Mouse (Mus musculus) MN1 (cell line): ENCODE results near the gene Elf2.

Experiments
- DNase-seq: peaks from one replicate; pipeline ENCODE4 v3.0.0-alpha.2; 2016; ENCODE audit warnings: low spot score

The Elf2 gene

GRCm38 (mm10) chr3:51340552-51341267, at the start of gene Elf2:
Elf2 (minus strand) TSS chr3:51340663.
- DNase-seq: peak; percentile 92

GRCm38 (mm10) chr3:51388904-51389303, 48.4 kb upstream of the Elf2 start:
- DNase-seq: no peak

GRCm38 (mm10) chr3:51387868-51388381, 47.5 kb upstream of the Elf2 start:
- no peak for DNase-seq

GRCm38 (mm10) chr3:51387134-51387451, 46.6 kb upstream of the Elf2 start:
- DNase-seq: no peak

- DNase-seq: no peak
Measured at GRCm38 (mm10) chr3:51386441-51387133, 46.1 kb upstream of the Elf2 start.

GRCm38 (mm10) chr3:51383409-51383808, 42.9 kb upstream of the Elf2 start:
- DNase-seq: no peak

- DNase-seq: peak; percentile 70
Measured at GRCm38 (mm10) chr3:51380660-51381014, 40.2 kb upstream of the Elf2 start.

GRCm38 (mm10) chr3:51379786-51380659, 39.6 kb upstream of the Elf2 start:
- peak; percentile 93 for DNase-seq

- peak; percentile 52 for DNase-seq
Measured at GRCm38 (mm10) chr3:51378665-51378946, 38.1 kb upstream of the Elf2 start.

- DNase-seq: peak; percentile 82
Measured at GRCm38 (mm10) chr3:51377878-51378664, 37.6 kb upstream of the Elf2 start.

GRCm38 (mm10) chr3:51375307-51376265, 35.1 kb upstream of the Elf2 start:
- peak; percentile 35 for DNase-seq

GRCm38 (mm10) chr3:51373544-51373943, 33.1 kb upstream of the Elf2 start:
- DNase-seq: no peak

GRCm38 (mm10) chr3:51372883-51373282, 32.4 kb upstream of the Elf2 start:
- no peak for DNase-seq

GRCm38 (mm10) chr3:51371826-51372225, 31.4 kb upstream of the Elf2 start:
- no peak for DNase-seq

- DNase-seq: no peak
Measured at GRCm38 (mm10) chr3:51368011-51368410, 27.5 kb upstream of the Elf2 start.

GRCm38 (mm10) chr3:51366926-51367325, 26.5 kb upstream of the Elf2 start:
- DNase-seq: no peak

- DNase-seq: no peak
Measured at GRCm38 (mm10) chr3:51365517-51365882, 25.0 kb upstream of the Elf2 start.

GRCm38 (mm10) chr3:51364703-51365516, 24.4 kb upstream of the Elf2 start:
- DNase-seq: peak; percentile 90

- no peak for DNase-seq
Measured at GRCm38 (mm10) chr3:51361066-51361465, 20.6 kb upstream of the Elf2 start.
